8 mouse cellular contexts compared by ENCODE assay signal in genomic region chr2:35336388-35337280, GRCm38 (mm10). TPM values are rescaled to one million over a fixed set of nuclear protein-coding genes. Genes with fewer than 3 reads are reported as not detected.
DNase-seq lines count a peak whose midpoint lies in the region; ATAC-seq and TF ChIP-seq lines count a peak whose summit lies in the region.

TSS of gene Stom (minus strand) at chr2:35336976.

- WGBS in forebrain, embryonic 13.5 days = under 1% methylated on average over 45 of the region's 45 CpGs
- under 1% methylated on average over 45 of the region's 45 CpGs for WGBS in large intestine, adult 2 months
- WGBS in liver, postnatal 0 days (ENCODE audit: insufficient replicate concordance) = under 1% methylated on average over 44 of the region's 45 CpGs
- under 1% methylated on average over 45 of the region's 45 CpGs for WGBS in neural tube, embryonic 14.5 days

- peak; percentile 100 for DNase-seq in heart, postnatal 10 days
- peak; percentile 96 for DNase-seq in large intestine, adult 2 months (ENCODE audit: low read depth, low spot score)
- peak; percentile 100 for DNase-seq in liver, postnatal 0 days
- DNase-seq in testis, postnatal 10 days (ENCODE audit: low spot score) = peak; percentile 100

- no peaks in the 10 kb centered on the region for H3K27me3 ChIP-seq in ES-Bruce4 (ENCODE audit: control insufficient read depth, insufficient read depth, low read length, poor library complexity, severe bottlenecking)
- no peaks in the 10 kb centered on the region for H3K27me3 ChIP-seq in forebrain, embryonic 13.5 days
- no peaks in the 10 kb centered on the region for H3K27me3 ChIP-seq in liver, postnatal 0 days (ENCODE audit: insufficient read depth, low read length)
- no peaks in the 10 kb centered on the region for H3K27me3 ChIP-seq in neural tube, embryonic 14.5 days (ENCODE audit: control insufficient read depth, insufficient read depth, low read length)

- H3K9me3 ChIP-seq in ES-Bruce4 (replicated peaks; ENCODE audit: control insufficient read depth, insufficient read depth, low read length, poor library complexity, severe bottlenecking) = no peaks in the 10 kb centered on the region
- H3K9me3 ChIP-seq in forebrain, embryonic 13.5 days (replicated peaks) = no peaks in the 10 kb centered on the region
- no peaks in the 10 kb centered on the region for H3K9me3 ChIP-seq in liver, postnatal 0 days (ENCODE audit: low read length)
- H3K9me3 ChIP-seq in neural tube, embryonic 14.5 days (ENCODE audit: control insufficient read depth, low read length) = no peaks in the 10 kb centered on the region

- intact Hi-C loops in heart, postnatal 10 days (cut with DNase I) = no loop called here

- TF ChIP-seq CTCF in ES-Bruce4 (IDR thresholded peaks at IDR 0.05; ENCODE audit: low read depth, low read length) = no peak
- TF ChIP-seq CTCF in liver, postnatal 0 days (IDR thresholded peaks at IDR 0.05; ENCODE audit: low read depth) = peak; percentile 65

- peak within 1 kb of the TSS; percentile 87 for H3K4me3 ChIP-seq in ES-Bruce4 (ENCODE audit: low read depth, low read length)
- H3K4me3 ChIP-seq in forebrain, embryonic 13.5 days = peak within 1 kb of the TSS; percentile 67
- peak within 1 kb of the TSS; percentile 81 for H3K4me3 ChIP-seq in liver, postnatal 0 days (ENCODE audit: low read depth, low read length)
- H3K4me3 ChIP-seq in neural tube, embryonic 14.5 days (ENCODE audit: low read depth, low read length) = peak within 1 kb of the TSS; percentile 57

- H3K4me2 ChIP-seq in forebrain, embryonic 13.5 days = peak within 1 kb of the TSS; percentile 96
- peak within 1 kb of the TSS; percentile 82 for H3K4me2 ChIP-seq in liver, postnatal 0 days (ENCODE audit: low read depth, low read length)
- peak within 1 kb of the TSS; percentile 91 for H3K4me2 ChIP-seq in neural tube, embryonic 14.5 days (ENCODE audit: low read depth, low read length)

- H3K27ac ChIP-seq in ES-Bruce4 (ENCODE audit: insufficient read depth, low read length) = no peak within 1 kb of the TSS
- H3K27ac ChIP-seq in forebrain, embryonic 13.5 days = peak within 1 kb of the TSS; percentile 65
- peak within 1 kb of the TSS; percentile 97 for H3K27ac ChIP-seq in liver, postnatal 0 days (ENCODE audit: low read depth)
- H3K27ac ChIP-seq in neural tube, embryonic 14.5 days (ENCODE audit: low read depth, low read length) = peak within 1 kb of the TSS; percentile 66

- no peaks in the 10 kb centered on the region for H3K4me1 ChIP-seq in ES-Bruce4 (ENCODE audit: control insufficient read depth, insufficient read depth, low read length)
- H3K4me1 ChIP-seq in forebrain, embryonic 13.5 days = peaks cover 17% of the 10 kb centered on the region
- peaks cover 31% of the 10 kb centered on the region for H3K4me1 ChIP-seq in liver, postnatal 0 days (ENCODE audit: insufficient read depth)
- peaks cover 8% of the 10 kb centered on the region; the same call in 1 of the 2 replicates for H3K4me1 ChIP-seq in neural tube, embryonic 14.5 days (ENCODE audit: control insufficient read depth, insufficient read depth, low read length)

- H3K9ac ChIP-seq in ES-Bruce4 (ENCODE audit: low read depth, poor library complexity, severe bottlenecking) = peak within 1 kb of the TSS; percentile 45
- H3K9ac ChIP-seq in forebrain, embryonic 13.5 days = peak within 1 kb of the TSS; percentile 72
- H3K9ac ChIP-seq in liver, postnatal 0 days (replicated peaks) = peak within 1 kb of the TSS; percentile 92
- H3K9ac ChIP-seq in neural tube, embryonic 14.5 days (replicated peaks; ENCODE audit: low read depth, low read length) = peak within 1 kb of the TSS; percentile 67

- peak; percentile 94 for ATAC-seq in cerebellum, adult (ENCODE audit: insufficient number of reproducible peaks, low FRiP score, low TSS enrichment)
- peak; percentile 98 for ATAC-seq in forebrain, embryonic 13.5 days
- peak; percentile 94 for ATAC-seq in liver, postnatal 0 days
- ATAC-seq in neural tube, embryonic 14.5 days (ENCODE audit: low read depth) = peak; percentile 99

- 0 out of 2 replicates have a peak, but pooled peaks have one; percentile 45 for TF ChIP-seq EP300 in ES-Bruce4 (IDR thresholded peaks at IDR 0.05; ENCODE audit: insufficient read depth, low read depth, low read length)
- TF ChIP-seq EP300 in liver, postnatal 0 days (IDR thresholded peaks at IDR 0.05; ENCODE audit: low read depth) = peak; percentile 96

- no peaks in the 10 kb centered on the region for H3K36me3 ChIP-seq in ES-Bruce4 (ENCODE audit: control insufficient read depth, insufficient read depth, low read length, poor library complexity, severe bottlenecking)
- H3K36me3 ChIP-seq in forebrain, embryonic 13.5 days (ENCODE audit: poor library complexity, severe bottlenecking) = no peaks in the 10 kb centered on the region
- H3K36me3 ChIP-seq in liver, postnatal 0 days (replicated peaks; ENCODE audit: insufficient read depth, low read length) = 0 out of 2 replicates have a peak, but pooled peaks cover 3% of the 10 kb centered on the region
- H3K36me3 ChIP-seq in neural tube, embryonic 14.5 days (ENCODE audit: control insufficient read depth, insufficient read depth, low read length) = no peaks in the 10 kb centered on the region

- peak; percentile 32 for TF ChIP-seq POLR2A in ES-Bruce4 (IDR thresholded peaks at IDR 0.05; ENCODE audit: insufficient read depth, low read length)

RNA-seq across cellular contexts. Expression of gene Stom, which starts in this region (rescaled TPM):
- 16.3 and 17.9 TPM in 2 replicates for polyA plus RNA-seq in ES-Bruce4 (2011; ENCODE audit: insufficient read depth, insufficient read length, low read depth, missing spikeins)
- polyA plus RNA-seq in forebrain, embryonic 13.5 days (2015; fragmentation: Nextera tagmentation; extraction: Ambion mirVana) = 8.0 and 9.4 TPM in 2 replicates
- 10 to 100 TPM; 56.2 to 61.7 TPM for total RNA-seq in heart, postnatal 10 days (2021)
- 104 and 161 TPM in 2 replicates for polyA plus RNA-seq in large intestine, adult 2 months (2012; rRNA removed)
- polyA plus RNA-seq in liver, postnatal 0 days (2015; fragmentation: Nextera tagmentation; extraction: Ambion mirVana) = 77.1 and 86.3 TPM in 2 replicates
- polyA plus RNA-seq in neural tube, embryonic 14.5 days (2014; fragmentation: Nextera tagmentation; extraction: Ambion mirVana) = 14.2 and 20.8 TPM in 2 replicates
